Comparison of ENCODE assay signal across 8 mouse cellular contexts in genomic region chr2:104134150-104135056, GRCm38 (mm10). TPM values are rescaled to one million over a fixed set of nuclear protein-coding genes. Genes with fewer than 3 reads are reported as not detected.
DNase-seq lines count a peak whose midpoint lies in the region; ATAC-seq lines count a peak whose summit lies in the region.

No protein-coding gene starts in this region.

- H3K36me3 ChIP-seq in embryonic facial prominence, embryonic 10.5 days (replicated peaks) = no peaks in the 10 kb centered on the region
- no peaks in the 10 kb centered on the region for H3K36me3 ChIP-seq in neural tube, embryonic 15.5 days

- WGBS in embryonic facial prominence, embryonic 10.5 days = 50% methylated on average over 8 of the region's 8 CpGs
- WGBS in neural tube, embryonic 15.5 days = 46% methylated on average over 8 of the region's 8 CpGs

- H3K4me3 ChIP-seq in embryonic facial prominence, embryonic 10.5 days = no peak overlapping the region
- H3K4me3 ChIP-seq in neural tube, embryonic 15.5 days (replicated peaks) = no peak overlapping the region

- peak; percentile 68 to 71 for DNase-seq in CD8-positive naive resting alpha-beta T cell, adult 2 months (ENCODE audit: low read depth in 2 of 2, low spot score in 2 of 2)
- DNase-seq in adrenal gland, postnatal 14 days = peak; percentile 78
- DNase-seq in embryonic facial prominence, embryonic 10.5 days (ENCODE audit: low spot score) = peak; percentile 74
- DNase-seq in heart, postnatal 36 days = peak; percentile 47 to 64
- peak; percentile 59 to 76 for DNase-seq in kidney, postnatal 4 days
- peak; percentile 25 to 69 for DNase-seq in lung, adult 18-20 months
- peak; percentile 76 for DNase-seq in thymus, postnatal 14 days

- peaks cover 14% of the 10 kb centered on the region; the same call in 1 of the 2 replicates for H3K4me1 ChIP-seq in embryonic facial prominence, embryonic 10.5 days
- H3K4me1 ChIP-seq in neural tube, embryonic 15.5 days = no peaks in the 10 kb centered on the region

- no peaks in the 10 kb centered on the region for H3K9me3 ChIP-seq in embryonic facial prominence, embryonic 10.5 days
- no peaks in the 10 kb centered on the region for H3K9me3 ChIP-seq in neural tube, embryonic 15.5 days (replicated peaks)

- H3K27me3 ChIP-seq in embryonic facial prominence, embryonic 10.5 days (replicated peaks; ENCODE audit: low read depth, poor library complexity, severe bottlenecking) = no peaks in the 10 kb centered on the region
- no peaks in the 10 kb centered on the region for H3K27me3 ChIP-seq in neural tube, embryonic 15.5 days (replicated peaks)

- H3K27ac ChIP-seq in embryonic facial prominence, embryonic 10.5 days (replicated peaks) = no peak overlapping the region
- no peak overlapping the region for H3K27ac ChIP-seq in neural tube, embryonic 15.5 days (replicated peaks)

- peak; percentile 85 for ATAC-seq in neural tube, embryonic 15.5 days (ENCODE audit: low FRiP score)

- intact Hi-C loops in heart, postnatal 36 days (cut with DNase I) = loop anchor here (1.0 to 5.0 kb wide), 2 partner anchors 288 to 453 kb away; no protein-coding TSS in a partner anchor

- no peak overlapping the region for H3K4me2 ChIP-seq in neural tube, embryonic 15.5 days

- H3K9ac ChIP-seq in neural tube, embryonic 15.5 days (replicated peaks) = no peak overlapping the region

RNA-seq across cellular contexts. Expression of gene A930018P22Rik, which starts 11.8 kb away (rescaled TPM):
- total RNA-seq in adrenal gland, postnatal 14 days (2021) = 1.1 and 2.4 TPM in 2 replicates
- polyA plus RNA-seq in embryonic facial prominence, embryonic 10.5 days (2016; fragmentation: Nextera tagmentation; extraction: Ambion mirVana) = not detected in 2 replicates
- total RNA-seq in heart, postnatal 36 days (2021) = under 1 TPM; 0.64 to 0.79 TPM
- not detected in 2 replicates for polyA plus RNA-seq in neural tube, embryonic 15.5 days (2015; fragmentation: Nextera tagmentation; extraction: Ambion mirVana)

RNA-seq across cellular contexts. Expression of gene Cd59a, which starts 38.8 kb away (rescaled TPM):
- total RNA-seq in adrenal gland, postnatal 14 days (2021) = 47.4 and 51.9 TPM in 2 replicates
- 21.7 and 22.4 TPM in 2 replicates for polyA plus RNA-seq in embryonic facial prominence, embryonic 10.5 days (2016; fragmentation: Nextera tagmentation; extraction: Ambion mirVana)
- 10 to 100 TPM; 43.9 to 58.0 TPM for total RNA-seq in heart, postnatal 36 days (2021)
- polyA plus RNA-seq in neural tube, embryonic 15.5 days (2015; fragmentation: Nextera tagmentation; extraction: Ambion mirVana) = 16.7 and 19.3 TPM in 2 replicates
